Mouse (Mus musculus) bone marrow, adult 2 months (tissue): Measurements from ENCODE around the gene Crnn.

Experiments
- CTCF ChIP-seq: fragments of 200-500 bp; IDR thresholded peaks from 2 replicates; pipeline ENCODE4 v1.5.1; 2011; ENCODE audit warnings: low read length, control low read depth; ENCODE audit not compliant: control insufficient read depth, insufficient read depth
- POLR2A ChIP-seq: fragments of 200-500 bp; IDR thresholded peaks from 2 replicates; pipeline ENCODE4 v1.6.1; 2011; ENCODE audit warnings: low read depth, mild to moderate bottlenecking, control low read depth, low read length, borderline replicate concordance; ENCODE audit not compliant: control insufficient read depth

- no peak for TF ChIP-seq CTCF
- TF ChIP-seq POLR2A, result no peak
These were observed 18.5 kb downstream of the Crnn start for GRCm38 (mm10) chr3:93162996-93163592.
